Mouse (Mus musculus) midbrain, embryonic 11.5 days (tissue): ENCODE measurements at regions not wholly inside any gene's neighbourhood (a gene's known extent, or its start where the extent isn't known, plus 50 kb on each side); places are given as distances from the start of the nearest gene placed in this dataset.
"Not testable (repeated sequence)": the region's sequence is repeated elsewhere in the genome, so short reads cannot be mapped to it uniquely, and the experiment has no call there.

Experiments
- ATAC-seq: fragments of 200-750 bp; cut with Nextera tagmentation; 2 replicates; pipeline ENCODE4 v1.8.0; 2017; ENCODE audit warnings: moderate TSS enrichment, moderate library complexity; ENCODE audit not compliant: low FRiP score
- DNase-seq: peaks from one replicate; pipeline ENCODE4 v3.0.0; 2015; ENCODE audit warnings: low spot score; ENCODE audit errors: missing footprints
- H3K27ac ChIP-seq: fragments of 300-500 bp; sonication (generic); 2 replicates; pipeline ENCODE4 v1.5.1; 2014; ENCODE audit warnings: low read depth, low read length
- H3K27me3 ChIP-seq: fragments of 300-500 bp; sonication (generic); 2 replicates; pipeline ENCODE4 v1.6.1; 2014; ENCODE audit warnings: mild to moderate bottlenecking, low read length, moderate library complexity, mixed read lengths; ENCODE audit not compliant: control insufficient read depth, insufficient read depth
- H3K36me3 ChIP-seq: fragments of 300-500 bp; sonication (generic); 2 replicates; pipeline ENCODE4 v1.6.1; 2014; ENCODE audit warnings: mild to moderate bottlenecking, low read length, moderate library complexity, mixed read lengths; ENCODE audit not compliant: control insufficient read depth, insufficient read depth
- H3K4me1 ChIP-seq: fragments of 300-500 bp; sonication (generic); 2 replicates; pipeline ENCODE4 v1.6.1; 2014; ENCODE audit warnings: low read length; ENCODE audit not compliant: control insufficient read depth, insufficient read depth
- H3K4me2 ChIP-seq: fragments of 300-500 bp; sonication (generic); 2 replicates; pipeline ENCODE4 v1.6.1; 2014; ENCODE audit warnings: mild to moderate bottlenecking, moderate library complexity
- H3K4me3 ChIP-seq: fragments of 300-500 bp; sonication (generic); 2 replicates; pipeline ENCODE4 v1.5.1; 2014; ENCODE audit warnings: low read depth, low read length
- H3K9ac ChIP-seq: fragments of 300-500 bp; sonication (generic); 2 replicates; pipeline ENCODE4 v1.6.1; 2014; ENCODE audit warnings: low read length
- H3K9me3 ChIP-seq: fragments of 300-500 bp; sonication (generic); 2 replicates; pipeline ENCODE4 v1.6.1; 2016; ENCODE audit warnings: low read length; ENCODE audit not compliant: control insufficient read depth
- WGBS: fragments of 180-500 bp; shearing (Covaris S2); extraction: QIAGEN DNeasy Blood & Tissue Kit; methylation state at CpG from one replicate; pipeline ENCODE4 v1.1.7; 2014; 5-methylcytosine and 5-hydroxymethylcytosine counted together

- H3K4me3 ChIP-seq, result no peak overlapping the region
These were observed 105.0 kb upstream of the Lnx1 start for GRCm38 (mm10) chr5:74807581-74808221.

GRCm38 (mm10) chr5:74801946-74802345 lies 99.2 kb upstream of the Lnx1 start:
- DNase-seq (peak; percentile 64), ATAC-seq (no peak)
- no peaks in the 10 kb centered on the region for H3K36me3 ChIP-seq
- no peak overlapping the region for H3K4me3 ChIP-seq
- H3K4me1 ChIP-seq, result no peaks in the 10 kb centered on the region
- no peak overlapping the region for H3K27ac ChIP-seq
- 74% methylated on average over 8 of the region's 10 CpGs for WGBS
- H3K9me3 ChIP-seq, result no peaks in the 10 kb centered on the region
- no peak overlapping the region for H3K4me2 ChIP-seq
- H3K9ac ChIP-seq, result no peak overlapping the region
- H3K27me3 ChIP-seq, result no peaks in the 10 kb centered on the region

More at GRCm38 (mm10) chr5:74807581-74808221, 105.0 kb upstream of the Lnx1 start:
- DNase-seq (peak; percentile 62), ATAC-seq (no peak)
- Histone ChIP-seq H3K27ac (no peak overlapping the region), H3K9me3 (no peaks in the 10 kb centered on the region), H3K4me2 (no peak overlapping the region), H3K36me3 (no peaks in the 10 kb centered on the region), H3K4me1 (no peaks in the 10 kb centered on the region), H3K9ac (no peak overlapping the region), H3K27me3 (no peaks in the 10 kb centered on the region)
- WGBS, result 80% methylated on average over 5 of the region's 5 CpGs

- ATAC-seq, result no peak
- Histone ChIP-seq H3K4me1 (no peaks in the 10 kb centered on the region), H3K9me3 (no peaks in the 10 kb centered on the region), H3K9ac (no peak overlapping the region), H3K4me3 (no peak overlapping the region), H3K27me3 (no peaks in the 10 kb centered on the region), H3K27ac (no peak overlapping the region), H3K4me2 (no peak overlapping the region), H3K36me3 (no peaks in the 10 kb centered on the region)
- peak; percentile 21 for DNase-seq
- 80% methylated on average over 9 of the region's 9 CpGs for WGBS
These were observed 97.6 kb upstream of the Lnx1 start for GRCm38 (mm10) chr5:74800351-74800750.

GRCm38 (mm10) chr5:74796421-74797067 lies 93.8 kb upstream of the Lnx1 start:
- Histone ChIP-seq H3K4me3 (no peak overlapping the region), H3K9ac (no peak overlapping the region), H3K9me3 (no peaks in the 10 kb centered on the region), H3K27me3 (no peaks in the 10 kb centered on the region), H3K4me2 (no peak overlapping the region), H3K36me3 (no peaks in the 10 kb centered on the region), H3K27ac (no peak overlapping the region), H3K4me1 (peaks cover 7% of the 10 kb centered on the region)
- 44% methylated on average over 8 of the region's 8 CpGs for WGBS
- DNase-seq (peak; percentile 93), ATAC-seq (no peak)

GRCm38 (mm10) chr5:74794726-74795125 lies 92.0 kb upstream of the Lnx1 start:
- H3K4me3 ChIP-seq, result no peak overlapping the region
- no peak overlapping the region for H3K27ac ChIP-seq
- DNase-seq, result no peak
- H3K27me3 ChIP-seq, result no peaks in the 10 kb centered on the region
- ATAC-seq, result no peak
- H3K9ac ChIP-seq, result no peak overlapping the region
- H3K9me3 ChIP-seq, result no peaks in the 10 kb centered on the region
- H3K4me2 ChIP-seq, result no peak overlapping the region
- peaks cover 7% of the 10 kb centered on the region for H3K4me1 ChIP-seq
- no peaks in the 10 kb centered on the region for H3K36me3 ChIP-seq
- 90% methylated on average over 4 of the region's 4 CpGs for WGBS

- no peak for ATAC-seq
- Histone ChIP-seq H3K4me2 (no peak overlapping the region), H3K27me3 (no peaks in the 10 kb centered on the region), H3K9me3 (no peaks in the 10 kb centered on the region), H3K4me1 (peaks cover 7% of the 10 kb centered on the region), H3K27ac (no peak overlapping the region), H3K9ac (no peak overlapping the region), H3K4me3 (no peak overlapping the region), H3K36me3 (no peaks in the 10 kb centered on the region)
- 60% methylated on average over 4 of the region's 4 CpGs for WGBS
- DNase-seq, result peak; percentile 54
These were observed 90.7 kb upstream of the Lnx1 start for GRCm38 (mm10) chr5:74793431-74793830.

- 30% methylated on average over 8 of the region's 8 CpGs for WGBS
- H3K9me3 ChIP-seq, result no peaks in the 10 kb centered on the region
- no peaks in the 10 kb centered on the region for H3K36me3 ChIP-seq
- H3K27me3 ChIP-seq, result no peaks in the 10 kb centered on the region
- DNase-seq, result peak; percentile 88
- H3K9ac ChIP-seq, result no peak overlapping the region
- no peak for ATAC-seq
- peaks cover 7% of the 10 kb centered on the region for H3K4me1 ChIP-seq
- no peak overlapping the region for H3K27ac ChIP-seq
- H3K4me3 ChIP-seq, result no peak overlapping the region
- no peak overlapping the region for H3K4me2 ChIP-seq
These were observed 90.2 kb upstream of the Lnx1 start for GRCm38 (mm10) chr5:74792936-74793335.

- Histone ChIP-seq H3K9ac (peak overlapping the region; percentile 45; the same call in 1 of the 2 replicates), H3K9me3 (no peaks in the 10 kb centered on the region), H3K36me3 (no peaks in the 10 kb centered on the region), H3K27me3 (no peaks in the 10 kb centered on the region), H3K4me3 (no peak overlapping the region), H3K4me1 (peaks cover 7% of the 10 kb centered on the region), H3K27ac (no peak overlapping the region), H3K4me2 (peak overlapping the region; percentile 29; the same call in 1 of the 2 replicates)
- 4% methylated on average over 7 of the region's 7 CpGs for WGBS
- ATAC-seq (peak; percentile 35; the same call in 1 of the 2 replicates), DNase-seq (peak; percentile 93)
These were observed 89.6 kb upstream of the Lnx1 start for GRCm38 (mm10) chr5:74792301-74792700.

GRCm38 (mm10) chr5:74790501-74790900 lies 87.8 kb upstream of the Lnx1 start:
- H3K4me3 ChIP-seq, H3K4me1 ChIP-seq, ATAC-seq, DNase-seq, H3K9ac ChIP-seq, H3K36me3 ChIP-seq, H3K9me3 ChIP-seq, H3K27ac ChIP-seq, H3K27me3 ChIP-seq, H3K4me2 ChIP-seq: not testable (repeated sequence)
- WGBS, result 90% methylated on average over 4 of the region's 4 CpGs
